Mouse (Mus musculus): Measurements from ENCODE around the gene Cpm. TPM values are rescaled to one million over a fixed set of nuclear protein-coding genes. Genes with fewer than 3 reads are reported as not detected.

The Cpm gene
- total and polyA plus RNA-seq, 3 experiments, result 0.04 to 0.31 (median 0.17) TPM

- no peak overlapping the region for H3K9ac ChIP-seq (ENCODE audit: insufficient read depth, low read depth)
- DNase-seq (ENCODE audit: extremely low read depth), result no peak
- H3K4me1 ChIP-seq (ENCODE audit: control insufficient read depth in 1 of 2, insufficient read depth in 2 of 2), result peaks cover 7 to 11% of the 10 kb centered on the region in 2 experiments
- no peaks in the 10 kb centered on the region for H3K27me3 ChIP-seq (replicated peaks)
- H3K79me2 ChIP-seq (replicated peaks; ENCODE audit: control insufficient read depth, extremely low read depth, insufficient read depth, poor library complexity, severe bottlenecking), result peaks cover 89% of the 10 kb centered on the region
- TF ChIP-seq SIN3A (IDR thresholded peaks at IDR 0.05; ENCODE audit: low read length) (no peak), GABPA (IDR thresholded peaks at IDR 0.05; ENCODE audit: insufficient replicate concordance, low read depth, low read length) (no peak), ZKSCAN1 (IDR thresholded peaks at IDR 0.05; ENCODE audit: borderline replicate concordance, low read depth, low read length) (no peak), SMC3 (IDR thresholded peaks at IDR 0.05; ENCODE audit: low read depth, low read length) (no peak), CHD1 (IDR thresholded peaks at IDR 0.05; ENCODE audit: low read depth, low read length) (no peak), EP300 (IDR thresholded peaks at IDR 0.05; ENCODE audit: low read length) (no peak), POLR2AphosphoS2 (IDR thresholded peaks at IDR 0.05; ENCODE audit: low read depth, low read length) (no peak), KAT2A (IDR thresholded peaks at IDR 0.05; ENCODE audit: insufficient replicate concordance, low read length) (no peak), MEF2A (IDR thresholded peaks at IDR 0.05; ENCODE audit: borderline replicate concordance, low read depth, low read length) (no peak), ZMIZ1 (IDR thresholded peaks at IDR 0.05; ENCODE audit: low read depth, low read length) (no peak), ETS1 (conservative IDR thresholded peaks at IDR 0.05; ENCODE audit: low read depth, low read length) (no peak)
- no peaks in the 10 kb centered on the region for H3K9me3 ChIP-seq (replicated peaks; ENCODE audit: low read length)
- in situ Hi-C loops (cut with MboI; ENCODE audit: low pct_ligation_motif_present, low pct_unique_long_range_greater_than_20kb, low sequenced_read_pairs), result no loop called here
- no peak overlapping the region for H3K27ac ChIP-seq (ENCODE audit: insufficient read depth, low read depth)
- H3K36me3 ChIP-seq (replicated peaks in 1 of 2; ENCODE audit: control insufficient read depth in 1 of 2, insufficient read depth in 1 of 2, low read length in 1 of 2), result peaks cover 76 to 88% of the 10 kb centered on the region in 2 experiments
- H3K4me2 ChIP-seq (ENCODE audit: insufficient read depth, low read depth, poor library complexity, severe bottlenecking), result no peak overlapping the region
- H3K4me3 ChIP-seq (replicated peaks in 1 of 3; ENCODE audit: low read depth in 2 of 3, low read length in 2 of 3, poor library complexity in 1 of 3), result no peak overlapping the region
- dilution Hi-C loops (cut with MboI; ENCODE audit: extremely low pct_ligation_motif_present, extremely low pct_unique_long_range_greater_than_20kb, low sequenced_read_pairs), result no loop called here
These were observed 72.9 kb downstream of the Cpm start for GRCm38 (mm10) chr10:117702024-117702833.

- in situ Hi-C loops (cut with MboI; ENCODE audit: low pct_ligation_motif_present, low pct_unique_long_range_greater_than_20kb, low sequenced_read_pairs) (no loop called here), dilution Hi-C loops (cut with MboI; ENCODE audit: extremely low pct_ligation_motif_present, extremely low pct_unique_long_range_greater_than_20kb, low sequenced_read_pairs) (no loop called here)
- no peak for DNase-seq (ENCODE audit: extremely low read depth)
- H3K27ac ChIP-seq (ENCODE audit: insufficient read depth, low read depth), result no peak overlapping the region
- no peak overlapping the region for H3K4me3 ChIP-seq (replicated peaks in 1 of 3; ENCODE audit: low read depth in 2 of 3, low read length in 2 of 3, poor library complexity in 1 of 3)
- peaks cover 67 to 85% of the 10 kb centered on the region in 2 experiments for H3K36me3 ChIP-seq (replicated peaks in 1 of 2; ENCODE audit: control insufficient read depth in 1 of 2, insufficient read depth in 1 of 2, low read length in 1 of 2)
- TF ChIP-seq TBP (conservative IDR thresholded peaks at IDR 0.05; ENCODE audit: low read depth, low read length) (no peak), CTCF (conservative IDR thresholded peaks at IDR 0.05 in 1 of 2, IDR thresholded peaks at IDR 0.05 in 1 of 2; ENCODE audit: low read depth in 2 of 2, low read length in 2 of 2) (no peak), BHLHE40 (IDR thresholded peaks at IDR 0.05; ENCODE audit: low read depth, low read length) (no peak), POLR2AphosphoS2 (IDR thresholded peaks at IDR 0.05; ENCODE audit: low read depth, low read length) (0 out of 2 replicates have a peak, but pooled peaks have one; percentile 59)
- peaks cover 7 to 18% of the 10 kb centered on the region in 2 experiments for H3K4me1 ChIP-seq (ENCODE audit: control insufficient read depth in 1 of 2, insufficient read depth in 2 of 2)
- H3K79me2 ChIP-seq (replicated peaks; ENCODE audit: control insufficient read depth, extremely low read depth, insufficient read depth, poor library complexity, severe bottlenecking), result peaks cover 88% of the 10 kb centered on the region
- H3K4me2 ChIP-seq (ENCODE audit: insufficient read depth, low read depth, poor library complexity, severe bottlenecking), result no peak overlapping the region
- no peaks in the 10 kb centered on the region for H3K9me3 ChIP-seq (replicated peaks; ENCODE audit: low read length)
- H3K27me3 ChIP-seq (replicated peaks), result no peaks in the 10 kb centered on the region
- H3K9ac ChIP-seq (ENCODE audit: insufficient read depth, low read depth), result no peak overlapping the region
These were observed 74.2 kb downstream of the Cpm start for GRCm38 (mm10) chr10:117703506-117703905.
